Mouse (Mus musculus): ENCODE measurements around the gene Platr17. TPM values are rescaled to one million over a fixed set of nuclear protein-coding genes. Genes with fewer than 3 reads are reported as not detected.

Gene Platr17
- polyA plus RNA-seq, 1 experiment from 2014 or later: 0.36 TPM

GRCm38 (mm10) chr17:33935422-33936055 is 30.6 kb downstream of the Platr17 start:
- H3K4me2 ChIP-seq (ENCODE audit: low read depth, low read length): no peak overlapping the region
- H3K27ac ChIP-seq (replicated peaks; ENCODE audit: low read depth, low read length): no peak overlapping the region
- H3K4me1 ChIP-seq (ENCODE audit: control insufficient read depth, insufficient read depth, low read length): no peaks in the 10 kb centered on the region; the same call in 1 of the 2 replicates
- no peak for ATAC-seq (replicated peaks; ENCODE audit: insufficient number of reproducible peaks, low FRiP score, low TSS enrichment, low read depth)
- H3K36me3 ChIP-seq (replicated peaks; ENCODE audit: control insufficient read depth, insufficient read depth, low read depth, low read length): peaks cover 8% of the 10 kb centered on the region
- DNase-seq (ENCODE audit: low spot score): no peak
- no peak overlapping the region for H3K4me3 ChIP-seq (ENCODE audit: low read depth, low read length)
- WGBS: 84% methylated on average over 21 of the region's 21 CpGs
- no peak overlapping the region for H3K9ac ChIP-seq (replicated peaks; ENCODE audit: low read length)
- no peaks in the 10 kb centered on the region for H3K9me3 ChIP-seq (replicated peaks; ENCODE audit: control insufficient read depth, low read length)
- H3K27me3 ChIP-seq (ENCODE audit: control insufficient read depth, insufficient read depth, low read length): no peaks in the 10 kb centered on the region; the same call in 1 of the 2 replicates

- ATAC-seq (replicated peaks; ENCODE audit: insufficient number of reproducible peaks, low FRiP score, low TSS enrichment, low read depth): no peak
- Histone ChIP-seq H3K27ac (replicated peaks; ENCODE audit: low read depth, low read length) (no peak overlapping the region), H3K9ac (replicated peaks; ENCODE audit: low read length) (no peak overlapping the region), H3K9me3 (replicated peaks; ENCODE audit: control insufficient read depth, low read length) (no peaks in the 10 kb centered on the region), H3K36me3 (replicated peaks; ENCODE audit: control insufficient read depth, insufficient read depth, low read depth, low read length) (peaks cover 8% of the 10 kb centered on the region), H3K4me2 (ENCODE audit: low read depth, low read length) (no peak overlapping the region), H3K27me3 (ENCODE audit: control insufficient read depth, insufficient read depth, low read length) (no peaks in the 10 kb centered on the region; the same call in 1 of the 2 replicates), H3K4me1 (ENCODE audit: control insufficient read depth, insufficient read depth, low read length) (no peaks in the 10 kb centered on the region; the same call in 1 of the 2 replicates), H3K4me3 (ENCODE audit: low read depth, low read length) (no peak overlapping the region)
- no peak for DNase-seq (ENCODE audit: low spot score)
- 87% methylated on average over 15 of the region's 15 CpGs for WGBS
Measured at GRCm38 (mm10) chr17:33936993-33937392, 32.1 kb downstream of the Platr17 start.

DNA sequence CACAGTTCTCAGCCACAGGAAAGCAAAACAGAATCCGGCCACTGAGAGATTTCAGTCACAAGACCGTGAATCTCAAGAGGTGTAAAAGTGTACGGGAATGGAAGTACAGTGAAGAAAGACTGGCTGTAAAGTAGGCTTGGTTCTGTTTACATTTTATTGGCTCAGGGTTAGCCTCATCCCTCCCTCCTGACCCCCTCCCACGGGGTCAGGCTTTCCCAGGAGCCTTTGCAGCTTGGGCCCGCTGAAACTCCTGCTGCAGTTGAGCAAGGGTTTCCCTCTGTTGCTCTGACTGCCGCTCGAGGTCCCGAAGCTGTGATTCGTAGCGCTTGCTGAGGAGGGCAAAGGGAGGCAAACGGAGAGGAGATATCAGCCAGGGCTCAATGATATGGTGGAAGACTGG is 33.8 kb downstream of the Platr17 start:
- Histone ChIP-seq H3K4me3 (ENCODE audit: low read depth, low read length) (peak overlapping the region; percentile 77; the same call in 1 of the 2 replicates), H3K36me3 (replicated peaks; ENCODE audit: control insufficient read depth, insufficient read depth, low read depth, low read length) (peaks cover 8% of the 10 kb centered on the region), H3K4me2 (ENCODE audit: low read depth, low read length) (no peak overlapping the region), H3K4me1 (ENCODE audit: control insufficient read depth, insufficient read depth, low read length) (no peaks in the 10 kb centered on the region), H3K27me3 (ENCODE audit: control insufficient read depth, insufficient read depth, low read length) (no peaks in the 10 kb centered on the region), H3K9me3 (replicated peaks; ENCODE audit: control insufficient read depth, low read length) (no peaks in the 10 kb centered on the region), H3K27ac (replicated peaks; ENCODE audit: low read depth, low read length) (no peak overlapping the region), H3K9ac (replicated peaks; ENCODE audit: low read length) (no peak overlapping the region)
- DNase-seq (ENCODE audit: low spot score): no peak
- WGBS: 85% methylated on average over 11 of the region's 11 CpGs
- no peak for ATAC-seq (replicated peaks; ENCODE audit: insufficient number of reproducible peaks, low FRiP score, low TSS enrichment, low read depth)

GRCm38 (mm10) chr17:33940206-33940805 is 35.4 kb downstream of the Platr17 start, which contains the start of the genes Pfdn6 and Wdr46:
Gene Pfdn6, minus strand, starts transcription at chr17:33940343.
Gene Wdr46, plus strand, starts transcription at chr17:33940660.
- ATAC-seq (replicated peaks; ENCODE audit: insufficient number of reproducible peaks, low FRiP score, low TSS enrichment, low read depth): peak; percentile 72
- WGBS: 0% methylated on average over 36 of the region's 36 CpGs
- H3K4me2 ChIP-seq (ENCODE audit: low read depth, low read length): peak within 1 kb of the TSS; percentile 87
- H3K4me1 ChIP-seq (ENCODE audit: control insufficient read depth, insufficient read depth, low read length): no peaks in the 10 kb centered on the region
- peaks cover 11% of the 10 kb centered on the region for H3K36me3 ChIP-seq (replicated peaks; ENCODE audit: control insufficient read depth, insufficient read depth, low read depth, low read length)
- peak within 1 kb of the TSS; percentile 70 for H3K9ac ChIP-seq (replicated peaks; ENCODE audit: low read length)
- DNase-seq (ENCODE audit: low spot score): peak; percentile 94
- H3K27ac ChIP-seq (replicated peaks; ENCODE audit: low read depth, low read length): 0 out of 2 replicates have a peak within 1 kb of the TSS, but pooled peaks have one; percentile 2
- H3K9me3 ChIP-seq (replicated peaks; ENCODE audit: control insufficient read depth, low read length): no peaks in the 10 kb centered on the region
- peak within 1 kb of the TSS; percentile 77 for H3K4me3 ChIP-seq (ENCODE audit: low read depth, low read length)
- no peaks in the 10 kb centered on the region for H3K27me3 ChIP-seq (ENCODE audit: control insufficient read depth, insufficient read depth, low read length)

- no peak for ATAC-seq (replicated peaks; ENCODE audit: insufficient number of reproducible peaks, low FRiP score, low TSS enrichment, low read depth)
- no peak for DNase-seq (ENCODE audit: low spot score)
- H3K27me3 ChIP-seq (ENCODE audit: control insufficient read depth, insufficient read depth, low read length): no peaks in the 10 kb centered on the region
- peak overlapping the region; percentile 70 for H3K9ac ChIP-seq (replicated peaks; ENCODE audit: low read length)
- no peak overlapping the region for H3K27ac ChIP-seq (replicated peaks; ENCODE audit: low read depth, low read length)
- no peaks in the 10 kb centered on the region for H3K4me1 ChIP-seq (ENCODE audit: control insufficient read depth, insufficient read depth, low read length)
- H3K36me3 ChIP-seq (replicated peaks; ENCODE audit: control insufficient read depth, insufficient read depth, low read depth, low read length): peaks cover 11% of the 10 kb centered on the region
- peak overlapping the region; percentile 87 for H3K4me2 ChIP-seq (ENCODE audit: low read depth, low read length)
- H3K4me3 ChIP-seq (ENCODE audit: low read depth, low read length): peak overlapping the region; percentile 77
- H3K9me3 ChIP-seq (replicated peaks; ENCODE audit: control insufficient read depth, low read length): no peaks in the 10 kb centered on the region
- WGBS: 2% methylated on average over 26 of the region's 26 CpGs
Measured at GRCm38 (mm10) chr17:33940981-33941380, 36.0 kb downstream of the Platr17 start.

DNA sequence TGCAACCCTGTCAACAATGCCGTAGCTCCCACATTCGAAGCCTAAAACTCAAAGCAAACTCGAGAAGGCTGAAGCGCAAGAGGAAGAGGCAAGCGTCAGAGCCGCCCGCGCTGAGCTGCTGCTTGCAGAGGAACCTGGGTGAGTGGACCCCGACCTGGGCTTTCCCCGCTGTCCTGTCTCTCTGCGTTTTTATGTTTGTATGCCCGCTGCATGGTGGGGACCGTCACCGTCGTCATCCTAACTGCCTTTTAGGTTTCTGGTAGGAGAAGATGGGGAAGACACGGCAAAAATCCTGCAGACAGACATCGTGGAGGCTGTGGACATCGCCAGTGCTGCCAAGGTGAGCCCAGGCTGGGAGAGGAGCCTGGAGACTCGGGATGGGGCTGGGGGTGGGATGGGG is 36.4 kb downstream of the Platr17 start:
- Histone ChIP-seq H3K4me2 (ENCODE audit: low read depth, low read length) (peak overlapping the region; percentile 87), H3K27me3 (ENCODE audit: control insufficient read depth, insufficient read depth, low read length) (no peaks in the 10 kb centered on the region), H3K9ac (replicated peaks; ENCODE audit: low read length) (peak overlapping the region; percentile 70), H3K36me3 (replicated peaks; ENCODE audit: control insufficient read depth, insufficient read depth, low read depth, low read length) (peaks cover 11% of the 10 kb centered on the region), H3K4me1 (ENCODE audit: control insufficient read depth, insufficient read depth, low read length) (no peaks in the 10 kb centered on the region), H3K4me3 (ENCODE audit: low read depth, low read length) (peak overlapping the region; percentile 77), H3K9me3 (replicated peaks; ENCODE audit: control insufficient read depth, low read length) (no peaks in the 10 kb centered on the region), H3K27ac (replicated peaks; ENCODE audit: low read depth, low read length) (no peak overlapping the region)
- ATAC-seq (replicated peaks; ENCODE audit: insufficient number of reproducible peaks, low FRiP score, low TSS enrichment, low read depth) (no peak), DNase-seq (ENCODE audit: low spot score) (no peak)
- WGBS: 61% methylated on average over 19 of the region's 19 CpGs

DNA sequence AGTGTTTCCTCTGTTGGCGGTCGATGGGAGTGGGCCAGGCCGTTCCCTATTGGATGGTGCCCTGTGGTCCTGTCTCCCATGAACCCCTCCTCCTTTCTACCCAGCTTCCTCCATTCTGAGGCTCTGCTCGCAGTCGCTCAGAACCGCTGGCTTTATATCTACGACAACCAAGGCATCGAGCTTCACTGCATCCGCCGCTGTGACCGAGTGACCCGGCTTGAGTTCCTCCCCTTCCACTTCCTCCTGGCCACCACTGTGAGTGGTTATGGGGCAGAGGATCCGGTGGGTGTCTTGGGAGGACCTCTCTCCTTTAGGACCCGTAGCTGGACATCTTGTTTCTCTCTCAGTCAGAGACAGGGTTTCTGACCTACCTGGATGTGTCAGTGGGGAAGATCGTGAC is 38.5 kb downstream of the Platr17 start:
- Histone ChIP-seq H3K27ac (replicated peaks; ENCODE audit: low read depth, low read length) (no peak overlapping the region), H3K9me3 (replicated peaks; ENCODE audit: control insufficient read depth, low read length) (no peaks in the 10 kb centered on the region), H3K4me3 (ENCODE audit: low read depth, low read length) (no peak overlapping the region), H3K4me1 (ENCODE audit: control insufficient read depth, insufficient read depth, low read length) (no peaks in the 10 kb centered on the region), H3K27me3 (ENCODE audit: control insufficient read depth, insufficient read depth, low read length) (no peaks in the 10 kb centered on the region), H3K4me2 (ENCODE audit: low read depth, low read length) (no peak overlapping the region), H3K36me3 (replicated peaks; ENCODE audit: control insufficient read depth, insufficient read depth, low read depth, low read length) (peaks cover 3% of the 10 kb centered on the region; the same call in 1 of the 2 replicates), H3K9ac (replicated peaks; ENCODE audit: low read length) (no peak overlapping the region)
- no peak for ATAC-seq (replicated peaks; ENCODE audit: insufficient number of reproducible peaks, low FRiP score, low TSS enrichment, low read depth)
- WGBS: 94% methylated on average over 15 of the region's 15 CpGs
- DNase-seq (ENCODE audit: low spot score): no peak

- Histone ChIP-seq H3K9ac (replicated peaks; ENCODE audit: low read length) (no peak overlapping the region), H3K27ac (replicated peaks; ENCODE audit: low read depth, low read length) (no peak overlapping the region), H3K4me2 (ENCODE audit: low read depth, low read length) (no peak overlapping the region), H3K9me3 (replicated peaks; ENCODE audit: control insufficient read depth, low read length) (no peaks in the 10 kb centered on the region), H3K27me3 (ENCODE audit: control insufficient read depth, insufficient read depth, low read length) (no peaks in the 10 kb centered on the region), H3K4me3 (ENCODE audit: low read depth, low read length) (no peak overlapping the region), H3K4me1 (ENCODE audit: control insufficient read depth, insufficient read depth, low read length) (peaks cover 2% of the 10 kb centered on the region; the same call in 1 of the 2 replicates), H3K36me3 (replicated peaks; ENCODE audit: control insufficient read depth, insufficient read depth, low read depth, low read length) (peaks cover 5% of the 10 kb centered on the region)
- no peak for DNase-seq (ENCODE audit: low spot score)
- ATAC-seq (replicated peaks; ENCODE audit: insufficient number of reproducible peaks, low FRiP score, low TSS enrichment, low read depth): no peak
- 94% methylated on average over 10 of the region's 10 CpGs for WGBS
Measured at GRCm38 (mm10) chr17:33947430-33948089, 42.6 kb downstream of the Platr17 start.
